Mouse (Mus musculus) lung, postnatal 36 days (tissue): Measurements from ENCODE around the gene Syngap1.

Experiments
- DNase-seq: peaks from one replicate; pipeline ENCODE4 v3.0.0; 2022; ENCODE audit warnings: mixed read lengths

Syngap1 gene

DNA sequence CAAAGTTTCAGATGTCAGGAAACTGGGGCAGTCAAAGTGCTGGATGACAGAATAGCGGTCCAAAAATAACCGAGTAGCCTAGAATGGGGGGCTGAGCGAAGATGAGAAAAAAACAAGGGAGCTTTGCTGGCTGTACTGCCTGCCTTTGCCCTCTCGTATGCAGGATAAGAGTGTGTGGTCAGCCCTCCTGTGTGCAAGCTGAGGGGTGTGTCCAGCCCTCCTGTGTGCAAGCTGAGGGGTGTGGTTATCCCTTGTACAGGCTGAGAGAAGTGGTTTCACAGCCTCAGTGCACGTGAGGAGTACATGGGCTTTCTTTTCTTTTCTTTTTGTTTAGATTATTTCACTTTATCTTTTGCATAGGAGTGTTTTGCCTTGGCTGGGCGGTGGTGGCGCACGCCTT, 54.5 kb downstream of the Syngap1 start:
- no peak for DNase-seq

- DNase-seq = no peak
Observed at GRCm38 (mm10) chr17:26997661-26998060, 56.6 kb downstream of the Syngap1 start.

GRCm38 (mm10) chr17:26998283-26998682, 57.2 kb downstream of the Syngap1 start:
- no peak for DNase-seq

GRCm38 (mm10) chr17:26999996-27000395, 58.9 kb downstream of the Syngap1 start:
- DNase-seq = no peak

- peak; percentile 58 for DNase-seq
Observed at GRCm38 (mm10) chr17:27001151-27001550, 60.1 kb downstream of the Syngap1 start.

DNA sequence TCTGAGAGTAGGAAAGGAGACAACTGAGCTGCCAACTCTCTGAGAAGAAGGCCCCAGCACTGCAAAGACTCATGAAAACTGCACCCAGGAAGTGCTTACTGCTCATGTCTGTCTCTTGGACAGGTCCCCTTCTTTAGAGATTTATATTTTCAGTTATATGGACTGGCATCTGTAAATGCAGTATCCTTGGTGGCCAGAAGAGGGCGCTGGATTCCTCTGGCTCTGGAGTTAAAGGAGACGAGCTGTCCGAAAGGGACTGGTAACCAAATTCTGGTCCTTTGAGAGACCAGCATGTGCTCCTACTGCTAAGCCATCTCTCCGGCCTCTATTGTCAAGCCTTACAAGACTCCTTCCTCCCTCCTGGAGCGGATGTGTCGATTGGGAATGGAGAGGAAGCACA, 60.8 kb downstream of the Syngap1 start:
- DNase-seq = peak; percentile 51

GRCm38 (mm10) chr17:27004431-27004830, 63.4 kb downstream of the Syngap1 start:
- peak; percentile 88 for DNase-seq

GRCm38 (mm10) chr17:27004903-27005485, 63.9 kb downstream of the Syngap1 start:
- DNase-seq = no peak

- no peak for DNase-seq
Observed at GRCm38 (mm10) chr17:27005644-27006043, 64.6 kb downstream of the Syngap1 start.

DNA sequence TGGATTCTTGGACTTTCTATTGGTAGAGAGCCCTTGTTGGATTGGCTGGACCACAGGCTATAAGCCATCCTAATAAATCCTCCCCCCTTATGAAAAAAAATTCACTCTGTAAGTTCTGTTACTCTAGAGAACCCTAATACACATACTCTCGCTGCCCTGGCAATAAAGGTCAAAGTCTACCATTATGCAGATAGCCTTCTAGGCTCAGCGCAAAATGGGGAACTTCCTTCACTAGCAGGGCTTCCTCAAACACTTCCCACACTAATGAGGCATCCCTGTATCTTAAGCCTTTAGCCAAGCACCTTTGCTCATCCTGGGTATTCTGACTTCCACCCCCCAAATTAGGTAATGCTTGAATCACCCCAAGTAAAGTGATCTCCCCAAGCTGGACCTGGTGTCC, 67.2 kb downstream of the Syngap1 start:
- no peak for DNase-seq

DNA sequence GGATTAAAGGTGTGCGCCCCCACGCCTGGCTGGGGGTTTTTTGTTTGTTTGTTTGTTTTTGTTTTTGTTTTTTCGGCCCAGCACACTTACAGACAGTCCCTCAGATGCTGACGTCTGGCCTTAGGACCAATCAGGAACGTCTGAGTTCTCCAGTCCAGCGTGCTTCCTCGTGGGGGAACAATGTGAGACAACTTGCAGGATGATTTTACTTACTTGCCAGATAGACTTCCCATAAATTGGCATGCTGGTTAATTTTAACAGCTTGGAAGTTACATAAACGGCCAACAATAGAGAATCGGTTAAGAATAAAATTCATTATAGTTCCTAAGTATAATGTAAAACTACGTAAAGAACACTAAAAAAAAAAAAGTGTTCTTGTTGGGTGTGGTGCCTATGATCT, 70.1 kb downstream of the Syngap1 start:
- DNase-seq = no peak

DNA sequence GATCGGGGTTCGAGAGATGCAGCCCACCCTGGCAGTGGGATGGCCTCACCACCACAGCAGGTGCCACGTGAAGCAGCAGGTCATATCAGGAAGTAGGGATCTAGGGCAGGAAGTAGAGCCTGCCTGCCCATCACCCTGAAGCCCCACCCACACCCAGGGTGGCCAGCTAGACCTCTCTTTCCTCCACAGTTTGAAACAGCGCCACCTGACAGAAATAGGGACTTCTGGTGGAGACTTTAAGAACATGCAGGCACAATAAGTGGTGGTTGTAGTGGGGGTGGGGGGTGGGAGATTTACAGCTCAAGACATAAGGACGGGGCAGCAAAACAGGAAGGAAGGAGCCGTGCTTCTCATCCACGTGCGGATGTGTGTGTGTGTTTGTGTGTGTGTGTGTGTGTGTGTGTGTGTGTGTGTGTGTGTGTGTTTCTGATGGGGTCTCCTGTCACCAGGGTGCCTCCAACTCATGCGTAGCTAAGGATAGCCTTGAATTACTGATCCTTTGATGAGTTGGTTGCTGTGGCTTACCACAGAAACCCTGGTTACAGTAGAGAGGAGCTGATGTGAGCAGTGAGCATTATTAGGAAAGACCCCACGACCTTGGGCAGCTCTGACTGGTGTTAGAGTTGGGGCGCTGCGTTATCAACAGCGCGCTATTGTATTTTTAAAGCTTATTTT, 71.1 kb downstream of the Syngap1 start:
- DNase-seq = peak; percentile 60

DNA sequence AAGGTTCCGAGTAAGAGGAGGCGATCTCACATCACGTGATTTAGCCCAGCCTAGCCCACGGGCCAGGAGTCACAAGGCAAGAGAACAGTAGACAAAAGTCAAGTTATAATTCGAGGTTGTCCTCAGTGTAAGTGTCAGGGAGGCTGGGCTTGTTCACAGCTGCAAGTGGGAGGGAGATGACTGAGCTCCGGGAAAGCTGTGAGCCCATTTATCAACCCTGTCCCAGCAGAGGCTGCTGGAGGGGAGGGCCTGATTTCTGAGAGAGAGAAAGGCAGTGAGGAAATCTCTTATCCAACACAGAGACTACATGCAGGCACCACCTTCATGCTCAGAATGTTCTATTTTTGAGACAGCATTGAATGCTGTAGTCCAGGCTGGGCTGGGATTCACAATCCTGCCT, 71.9 kb downstream of the Syngap1 start:
- no peak for DNase-seq

GRCm38 (mm10) chr17:27017564-27018499, 76.8 kb downstream of the Syngap1 start:
- peak; percentile 92 for DNase-seq

DNA sequence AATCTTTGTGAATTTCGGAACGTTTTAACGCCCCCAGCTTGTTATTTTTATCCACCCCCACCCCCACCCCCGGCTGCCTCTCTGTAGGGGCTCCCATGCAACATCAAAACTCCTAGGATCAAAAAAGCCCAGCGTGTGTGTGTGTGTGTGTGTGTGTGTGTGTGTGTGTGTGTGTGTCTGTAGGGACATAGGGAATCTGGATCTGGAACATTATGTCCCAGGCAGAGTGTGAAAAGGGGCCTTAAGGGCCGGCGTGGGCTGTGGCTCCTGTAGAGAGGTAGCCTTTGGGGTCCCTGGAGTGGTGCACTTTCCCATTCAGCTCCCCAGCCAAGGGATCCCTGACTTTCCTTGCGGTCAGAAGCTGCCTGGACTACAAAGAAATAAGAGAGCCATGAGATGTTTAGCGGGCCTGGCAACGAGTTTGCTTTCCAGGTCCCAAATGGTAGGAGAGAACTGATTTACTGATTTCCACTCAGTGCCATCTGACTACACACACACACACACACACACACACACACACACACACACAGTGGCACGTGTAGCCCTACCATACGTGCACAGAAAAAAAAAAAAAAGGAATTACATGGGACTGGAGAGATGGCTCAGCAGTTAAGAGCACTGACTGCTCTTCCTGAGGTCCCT, 77.6 kb downstream of the Syngap1 start:
- DNase-seq = no peak

- DNase-seq = no peak
Observed at GRCm38 (mm10) chr17:27021076-27021475, 80.0 kb downstream of the Syngap1 start.

DNA sequence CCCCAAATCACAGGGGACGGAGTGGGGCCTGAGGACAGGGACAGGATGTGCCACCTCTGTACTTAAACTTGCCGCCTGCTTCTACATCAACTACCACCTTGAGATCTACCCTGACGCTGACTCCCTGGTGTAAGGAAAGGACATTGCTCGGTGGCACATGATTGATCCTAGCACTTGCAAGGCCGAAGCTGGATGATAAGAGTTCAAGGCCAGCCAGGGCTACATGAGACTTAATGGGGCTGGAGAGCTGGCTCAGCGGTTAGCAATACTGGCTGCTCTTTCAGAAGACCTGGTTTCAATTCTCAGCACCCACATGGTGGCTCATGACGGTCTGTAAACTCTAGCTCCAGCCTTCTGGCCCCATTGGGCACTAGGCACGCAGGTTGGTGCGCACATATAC, 80.7 kb downstream of the Syngap1 start:
- no peak for DNase-seq
